Mouse (Mus musculus): ENCODE measurements around the gene Catsperd. TPM values are rescaled to one million over a fixed set of nuclear protein-coding genes. Genes with fewer than 3 reads are reported as not detected.

Catsperd gene
- total and polyA plus RNA-seq, 3 experiments = 0.46 to 1.1 TPM; not detected in 1

DNA sequence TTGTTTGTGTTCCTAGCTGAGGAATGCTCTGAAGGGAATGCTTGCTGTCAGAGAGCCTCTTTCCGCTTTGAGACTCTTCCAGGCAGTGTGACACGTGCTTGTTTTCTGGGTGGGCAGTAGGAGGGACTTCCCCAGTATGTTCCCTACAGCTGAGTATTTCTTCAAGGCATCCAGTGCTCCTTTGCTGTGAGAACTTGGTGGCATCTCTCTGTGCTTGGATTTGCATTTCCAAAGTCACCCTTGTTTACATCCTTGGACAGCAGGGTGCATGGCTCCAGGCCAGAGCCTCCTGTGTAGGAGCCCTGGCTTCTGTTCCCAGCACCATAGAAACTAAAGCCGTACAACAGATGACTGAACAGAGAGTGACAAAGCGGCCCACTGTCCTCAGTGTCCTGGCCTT, 80.7 kb downstream of the Catsperd start:
- Histone ChIP-seq H3K4me3 (ENCODE audit: control insufficient read depth in 1 of 2, insufficient read depth in 1 of 2, low read depth in 2 of 2, low read length in 2 of 2) (no peak overlapping the region), H3K27me3 (ENCODE audit: control insufficient read depth in 1 of 2, insufficient read depth in 2 of 2, low read length in 2 of 2) (no peaks in the 10 kb centered on the region), H3K9me3 (replicated peaks; ENCODE audit: insufficient read depth, low read length) (no peaks in the 10 kb centered on the region), H3K36me3 (ENCODE audit: control insufficient read depth in 1 of 2, insufficient read depth in 2 of 2, low read length in 2 of 2) (peaks cover 0 to 8% of the 10 kb centered on the region in 2 experiments; a peak in 2 of 4 replicates), H3K27ac (ENCODE audit: control insufficient read depth, low read depth, low read length) (no peak overlapping the region), H3K4me1 (ENCODE audit: control insufficient read depth in 1 of 2, insufficient read depth in 2 of 2, low read length in 2 of 2) (no peaks in the 10 kb centered on the region), H3K79me2 (ENCODE audit: control insufficient read depth, insufficient read depth, low read length, poor library complexity) (no peaks in the 10 kb centered on the region), H3K9ac (ENCODE audit: control insufficient read depth, low read depth, low read length, poor library complexity, severe bottlenecking) (no peak overlapping the region)
- TF ChIP-seq TCF12 (IDR thresholded peaks at IDR 0.05; ENCODE audit: low read depth, low read length) (no peak), ZC3H11A (IDR thresholded peaks at IDR 0.05; ENCODE audit: low read depth, low read length) (no peak), CHD1 (IDR thresholded peaks at IDR 0.05; ENCODE audit: low read depth, low read length) (no peak)
- no peak for DNase-seq (ENCODE audit: low read depth, low spot score)

GRCm38 (mm10) chr17:56709708-56710107, 81.8 kb downstream of the Catsperd start:
- no peak for DNase-seq (ENCODE audit: low read depth, low spot score)
- Histone ChIP-seq H3K79me2 (ENCODE audit: control insufficient read depth, insufficient read depth, low read length, poor library complexity) (no peaks in the 10 kb centered on the region), H3K4me3 (ENCODE audit: control insufficient read depth in 1 of 2, insufficient read depth in 1 of 2, low read depth in 2 of 2, low read length in 2 of 2) (no peak overlapping the region), H3K9me3 (replicated peaks; ENCODE audit: insufficient read depth, low read length) (no peaks in the 10 kb centered on the region), H3K9ac (ENCODE audit: control insufficient read depth, low read depth, low read length, poor library complexity, severe bottlenecking) (no peak overlapping the region), H3K27me3 (ENCODE audit: control insufficient read depth in 1 of 2, insufficient read depth in 2 of 2, low read length in 2 of 2) (no peaks in the 10 kb centered on the region), H3K27ac (ENCODE audit: control insufficient read depth, low read depth, low read length) (no peak overlapping the region), H3K4me1 (ENCODE audit: control insufficient read depth in 1 of 2, insufficient read depth in 2 of 2, low read length in 2 of 2) (no peaks in the 10 kb centered on the region), H3K36me3 (ENCODE audit: control insufficient read depth in 1 of 2, insufficient read depth in 2 of 2, low read length in 2 of 2) (peaks cover 0 to 7% of the 10 kb centered on the region in 2 experiments; a peak in 2 of 4 replicates)
- TF ChIP-seq MAX (IDR thresholded peaks at IDR 0.05; ENCODE audit: low read length) (no peak), TCF12 (IDR thresholded peaks at IDR 0.05; ENCODE audit: low read depth, low read length) (no peak), ETS1 (IDR thresholded peaks at IDR 0.05; ENCODE audit: low read depth, low read length) (no peak), NELFE (IDR thresholded peaks at IDR 0.05; ENCODE audit: low read depth, low read length) (no peak), ZMIZ1 (IDR thresholded peaks at IDR 0.05; ENCODE audit: low read depth, low read length) (no peak), SIN3A (IDR thresholded peaks at IDR 0.05; ENCODE audit: low read length) (no peak), POLR2A (IDR thresholded peaks at IDR 0.05; ENCODE audit: control insufficient read depth in 1 of 2, insufficient read depth in 1 of 2, low read depth in 1 of 2, low read length in 2 of 2, poor library complexity in 1 of 2) (no peak), POLR2AphosphoS5 (IDR thresholded peaks at IDR 0.05; ENCODE audit: borderline replicate concordance, low read depth, low read length) (no peak), BHLHE40 (IDR thresholded peaks at IDR 0.05; ENCODE audit: borderline replicate concordance, low read depth, low read length) (no peak), HCFC1 (IDR thresholded peaks at IDR 0.05; ENCODE audit: low read depth, low read length) (no peak), CTCF (IDR thresholded peaks at IDR 0.05 in 2 of 3, conservative IDR thresholded peaks at IDR 0.05 in 1 of 3; ENCODE audit: control insufficient read depth in 1 of 3, insufficient read depth in 1 of 3, low read depth in 2 of 3, low read length in 3 of 3, poor library complexity in 1 of 3, severe bottlenecking in 1 of 3) (no peak), GABPA (IDR thresholded peaks at IDR 0.05; ENCODE audit: low read depth, low read length) (no peak), MEF2A (IDR thresholded peaks at IDR 0.05; ENCODE audit: extremely low read depth, insufficient replicate concordance, low read depth, low read length, poor library complexity, severe bottlenecking) (no peak), EP300 (IDR thresholded peaks at IDR 0.05; ENCODE audit: low read depth in 1 of 2, low read length in 2 of 2) (no peak)

Other genes starting within 250 kb of the Catsperd start
- gene Ptprs, start 151.7 kb upstream of the Catsperd start, total RNA-seq (2012; rRNA removed) = 37.2 and 51.6 TPM in 2 replicates
- gene Ptprs, start 151.7 kb upstream of the Catsperd start, polyA plus RNA-seq (2012; ENCODE audit: insufficient read depth in 1 of 2, insufficient read length in 2 of 2, low read depth in 1 of 2, low replicate concordance in 2 of 2, missing spikeins in 1 of 2) = 100 to 1,000 TPM in 1 of 2 experiments, 10 to 100 TPM in 1; 80.9 to 324 TPM
- gene Znrf4, start 115.7 kb upstream of the Catsperd start, total RNA-seq (2012; rRNA removed) = not detected in 2 replicates
- gene Znrf4, start 115.7 kb upstream of the Catsperd start, polyA plus RNA-seq (2012; ENCODE audit: insufficient read depth in 1 of 2, insufficient read length in 2 of 2, low read depth in 1 of 2, low replicate concordance in 2 of 2, missing spikeins in 1 of 2) = not detected
- 0.62 and 0.65 TPM in 2 replicates for gene Gm20219, start 73.8 kb upstream of the Catsperd start, total RNA-seq (2012; rRNA removed)
- 1 to 10 TPM in 1 of 2 experiments, not detected in 1; 3.1 TPM for gene Gm20219, start 73.8 kb upstream of the Catsperd start, polyA plus RNA-seq (2012; ENCODE audit: insufficient read depth in 1 of 2, insufficient read length in 2 of 2, low read depth in 1 of 2, low replicate concordance in 2 of 2, missing spikeins in 1 of 2)
- gene Safb2, start 43.6 kb upstream of the Catsperd start, total RNA-seq (2012; rRNA removed) = 61.6 and 66.5 TPM in 2 replicates
- 100 to 1,000 TPM; 217 to 741 TPM for gene Safb2, start 43.6 kb upstream of the Catsperd start, polyA plus RNA-seq (2012; ENCODE audit: insufficient read depth in 1 of 2, insufficient read length in 2 of 2, low read depth in 1 of 2, low replicate concordance in 2 of 2, missing spikeins in 1 of 2)
- 87.3 and 103 TPM in 2 replicates for gene Safb, start 43.3 kb upstream of the Catsperd start, total RNA-seq (2012; rRNA removed)
- gene Safb, start 43.3 kb upstream of the Catsperd start, polyA plus RNA-seq (2012; ENCODE audit: insufficient read depth in 1 of 2, insufficient read length in 2 of 2, low read depth in 1 of 2, low replicate concordance in 2 of 2, missing spikeins in 1 of 2) = 100 to 1,000 TPM in 1 of 2 experiments, not detected in 1; 203 TPM
- 281 and 334 TPM in 2 replicates for gene 2410015M20Rik, start 18.4 kb upstream of the Catsperd start, total RNA-seq (2012; rRNA removed)
- gene 2410015M20Rik, start 18.4 kb upstream of the Catsperd start, polyA plus RNA-seq (2012; ENCODE audit: insufficient read depth in 1 of 2, insufficient read length in 2 of 2, low read depth in 1 of 2, low replicate concordance in 2 of 2, missing spikeins in 1 of 2) = 100 to 1,000 TPM in 1 of 2 experiments, not detected in 1; 274 TPM
- 3,804 and 3,914 TPM in 2 replicates for gene Rpl36, start 14.7 kb upstream of the Catsperd start, total RNA-seq (2012; rRNA removed)
- gene Rpl36, start 14.7 kb upstream of the Catsperd start, polyA plus RNA-seq (2012; ENCODE audit: insufficient read depth in 1 of 2, insufficient read length in 2 of 2, low read depth in 1 of 2, low replicate concordance in 2 of 2, missing spikeins in 1 of 2) = 1,000 to 10,000 TPM in 1 of 2 experiments, not detected in 1; 2,385 TPM
- gene Lonp1, start 1.3 kb upstream of the Catsperd start, total RNA-seq (2012; rRNA removed) = 162 and 203 TPM in 2 replicates
- 100 to 1,000 TPM; 197 to 296 TPM for gene Lonp1, start 1.3 kb upstream of the Catsperd start, polyA plus RNA-seq (2012; ENCODE audit: insufficient read depth in 1 of 2, insufficient read length in 2 of 2, low read depth in 1 of 2, low replicate concordance in 2 of 2, missing spikeins in 1 of 2)
- gene Ranbp3, start 45.2 kb downstream of the Catsperd start, total RNA-seq (2012; rRNA removed) = 123 and 137 TPM in 2 replicates
- 100 to 1,000 TPM in 1 of 2 experiments, not detected in 1; 150 TPM for gene Ranbp3, start 45.2 kb downstream of the Catsperd start, polyA plus RNA-seq (2012; ENCODE audit: insufficient read depth in 1 of 2, insufficient read length in 2 of 2, low read depth in 1 of 2, low replicate concordance in 2 of 2, missing spikeins in 1 of 2)
- 226 and 249 TPM in 2 replicates for gene Ndufa11, start 89.6 kb downstream of the Catsperd start, total RNA-seq (2012; rRNA removed)
- gene Ndufa11, start 89.6 kb downstream of the Catsperd start, polyA plus RNA-seq (2012; ENCODE audit: insufficient read depth in 1 of 2, insufficient read length in 2 of 2, low read depth in 1 of 2, low replicate concordance in 2 of 2, missing spikeins in 1 of 2) = 100 to 1,000 TPM in 1 of 2 experiments, not detected in 1; 351 TPM
- gene Vmac, start 89.9 kb downstream of the Catsperd start, total RNA-seq (2012; rRNA removed) = 1.7 and 2.6 TPM in 2 replicates
- 1 to 10 TPM in 1 of 2 experiments, not detected in 1; 8.0 TPM for gene Vmac, start 89.9 kb downstream of the Catsperd start, polyA plus RNA-seq (2012; ENCODE audit: insufficient read depth in 1 of 2, insufficient read length in 2 of 2, low read depth in 1 of 2, low replicate concordance in 2 of 2, missing spikeins in 1 of 2)
- 5.6 and 10.9 TPM in 2 replicates for gene Nrtn, start 129.4 kb downstream of the Catsperd start, total RNA-seq (2012; rRNA removed)
- gene Nrtn, start 129.4 kb downstream of the Catsperd start, polyA plus RNA-seq (2012; ENCODE audit: insufficient read depth in 1 of 2, insufficient read length in 2 of 2, low read depth in 1 of 2, low replicate concordance in 2 of 2, missing spikeins in 1 of 2) = 10 to 100 TPM in 1 of 2 experiments, not detected in 1; 11.8 TPM
- 34.1 and 38.9 TPM in 2 replicates for gene Dus3l, start 136.6 kb downstream of the Catsperd start, total RNA-seq (2012; rRNA removed)
- gene Dus3l, start 136.6 kb downstream of the Catsperd start, polyA plus RNA-seq (2012; ENCODE audit: insufficient read depth in 1 of 2, insufficient read length in 2 of 2, low read depth in 1 of 2, low replicate concordance in 2 of 2, missing spikeins in 1 of 2) = 10 to 100 TPM in 1 of 2 experiments, not detected in 1; 70.5 TPM
- 1.0 and 1.3 TPM in 2 replicates for gene Prr22, start 142.1 kb downstream of the Catsperd start, total RNA-seq (2012; rRNA removed)
- gene Prr22, start 142.1 kb downstream of the Catsperd start, polyA plus RNA-seq (2012; ENCODE audit: insufficient read depth in 1 of 2, insufficient read length in 2 of 2, low read depth in 1 of 2, low replicate concordance in 2 of 2, missing spikeins in 1 of 2) = 1 to 10 TPM in 1 of 2 experiments, not detected in 1; 5.5 TPM
- 7.5 and 8.7 TPM in 2 replicates for gene Rfx2, start 202.9 kb downstream of the Catsperd start, total RNA-seq (2012; rRNA removed)
- gene Rfx2, start 202.9 kb downstream of the Catsperd start, polyA plus RNA-seq (2012; ENCODE audit: insufficient read depth in 1 of 2, insufficient read length in 2 of 2, low read depth in 1 of 2, low replicate concordance in 2 of 2, missing spikeins in 1 of 2) = 10 to 100 TPM in 1 of 2 experiments, not detected in 1; 29.2 TPM
- not detected in 2 replicates for gene Acsbg2, start 246.3 kb downstream of the Catsperd start, total RNA-seq (2012; rRNA removed)
- not detected for gene Acsbg2, start 246.3 kb downstream of the Catsperd start, polyA plus RNA-seq (2012; ENCODE audit: insufficient read depth in 1 of 2, insufficient read length in 2 of 2, low read depth in 1 of 2, low replicate concordance in 2 of 2, missing spikeins in 1 of 2)
- 0.26 and 0.27 TPM in 2 replicates for gene 1700061G19Rik, start 247.3 kb downstream of the Catsperd start, total RNA-seq (2012; rRNA removed)
- under 1 TPM in 1 of 2 experiments, not detected in 1; 0.68 TPM for gene 1700061G19Rik, start 247.3 kb downstream of the Catsperd start, polyA plus RNA-seq (2012; ENCODE audit: insufficient read depth in 1 of 2, insufficient read length in 2 of 2, low read depth in 1 of 2, low replicate concordance in 2 of 2, missing spikeins in 1 of 2)

All from MEL (cell line).